Mouse (Mus musculus) fibroblast of lung, adult 2 months (primary cell): ENCODE measurements at regions not wholly inside any gene's neighbourhood (a gene's known extent, or its start where the extent isn't known, plus 50 kb on each side); places are given as distances from the start of the nearest gene placed in this dataset.

Experiments
- DNase-seq: peaks from one replicate; pipeline ENCODE4 v3.0.0-alpha.2; 2011; ENCODE audit warnings: low read depth

DNA sequence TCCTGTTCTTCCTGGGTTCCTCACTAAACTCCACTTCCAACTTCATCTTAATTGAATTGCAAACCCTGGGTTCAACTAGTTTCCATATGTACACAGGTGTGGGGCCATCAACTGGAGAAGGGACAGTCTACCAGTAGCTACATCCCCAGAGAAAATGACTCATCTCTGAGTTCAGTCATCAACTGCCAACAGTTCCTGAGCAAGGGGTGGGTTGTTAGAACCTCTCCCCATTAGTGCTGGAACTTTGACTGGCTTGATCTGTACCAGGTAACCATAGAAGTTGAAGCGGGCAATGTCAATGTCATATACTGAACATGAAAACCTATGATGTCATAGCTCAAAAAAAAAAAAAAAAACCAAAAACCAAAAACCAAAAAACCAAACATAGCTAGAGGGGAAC, 69.8 kb downstream of the Gm21750 start:
- DNase-seq = no peak

DNA sequence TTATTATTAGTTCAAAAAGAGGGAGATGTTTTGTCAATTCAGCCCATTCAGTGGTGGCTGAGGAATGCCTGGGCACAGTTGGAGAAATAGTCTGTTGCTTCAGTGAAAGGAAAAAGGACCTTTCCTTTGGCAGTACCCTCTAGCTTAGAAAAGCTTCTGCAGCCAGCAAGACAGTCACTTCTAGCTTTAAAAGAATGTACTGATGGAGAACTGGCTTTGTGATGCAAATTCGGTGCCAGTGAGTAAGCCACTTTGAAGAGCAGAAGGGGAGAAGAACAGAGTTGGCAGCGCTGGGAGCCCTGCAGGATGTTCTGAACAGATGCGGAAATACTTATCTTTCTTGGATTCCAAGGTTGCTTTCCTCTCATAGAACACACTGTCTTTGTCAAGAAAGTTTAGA, 71.1 kb downstream of the Gm21750 start:
- DNase-seq = peak; percentile 2

DNA sequence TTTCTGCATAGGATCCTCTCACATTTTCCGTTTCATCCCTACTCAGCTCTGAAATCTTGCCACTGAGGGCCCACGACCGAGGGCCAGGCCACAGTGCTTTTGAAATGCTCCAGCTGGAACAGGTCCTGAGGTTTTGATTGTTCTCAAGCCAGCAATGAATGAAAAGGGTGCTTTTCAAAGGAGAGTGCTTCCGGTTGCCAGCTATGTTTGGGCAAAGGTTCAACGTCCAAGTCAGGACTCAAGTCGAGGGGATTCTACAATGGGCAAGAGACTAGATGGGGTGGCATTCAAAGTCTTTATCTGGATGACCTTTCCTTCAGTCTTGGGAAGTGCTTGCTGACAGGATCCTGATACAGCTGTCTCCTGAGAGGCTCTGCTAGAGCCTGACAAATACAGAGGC, 89.8 kb downstream of the Gm21750 start:
- DNase-seq = no peak

DNA sequence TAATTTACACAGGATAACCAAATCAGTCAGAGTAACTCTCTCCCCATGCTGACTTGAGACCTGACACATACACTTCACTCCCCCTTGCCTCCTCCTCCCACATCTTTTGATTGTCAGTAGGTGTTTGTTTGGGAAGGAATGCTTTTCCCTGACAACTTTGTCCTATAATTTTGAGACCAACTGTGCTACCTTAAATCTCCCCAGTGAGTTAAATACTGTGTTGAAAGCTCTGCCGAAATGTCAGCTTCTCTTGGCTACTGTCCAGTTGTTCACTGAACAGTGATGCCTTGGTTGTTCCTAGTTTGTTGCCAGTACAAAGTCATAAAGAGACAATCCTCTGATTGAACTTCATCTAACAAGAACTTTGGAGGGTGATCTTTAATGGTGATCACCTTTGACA, 99.0 kb downstream of the Gm21750 start:
- DNase-seq = no peak

DNA sequence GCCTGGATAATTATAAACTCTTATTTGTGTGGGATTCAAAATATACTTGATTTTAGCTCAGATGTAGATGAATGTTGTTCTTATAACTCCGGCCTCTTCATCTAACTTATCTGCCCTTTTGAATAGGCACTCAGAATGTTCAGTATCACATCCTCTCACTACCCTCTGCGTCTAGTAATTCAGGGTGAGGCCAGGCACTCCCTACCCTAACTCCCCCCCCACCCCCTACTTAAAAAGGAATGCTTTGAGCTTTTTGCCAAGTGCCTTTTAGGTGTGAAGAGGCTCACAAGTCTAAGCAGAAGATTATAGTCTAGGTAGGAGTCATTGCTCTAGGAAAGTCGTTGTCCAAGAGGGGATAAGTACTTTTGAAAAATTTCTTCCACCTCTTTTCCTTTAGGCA, 111.9 kb downstream of the Gm21750 start:
- DNase-seq = no peak

DNA sequence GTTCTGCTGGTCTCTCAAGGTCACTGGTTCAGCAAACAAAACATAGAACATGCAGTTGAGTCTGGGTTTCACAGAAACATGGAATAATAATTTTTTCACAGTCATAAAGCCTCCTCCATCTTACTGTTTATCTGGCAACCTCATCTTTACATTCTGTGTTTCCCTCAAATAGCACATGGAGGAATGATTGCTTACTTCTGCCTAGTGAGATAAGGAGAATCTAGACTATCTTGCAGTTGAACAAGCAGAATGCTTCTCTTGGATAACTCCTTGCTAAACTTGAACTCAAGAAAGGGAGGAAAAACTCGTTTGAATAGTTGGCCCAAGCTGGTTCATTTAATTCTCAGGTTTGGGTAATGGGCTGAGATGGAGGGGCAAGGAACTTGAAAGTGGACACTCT, 112.8 kb downstream of the Gm21750 start:
- DNase-seq = no peak

DNA sequence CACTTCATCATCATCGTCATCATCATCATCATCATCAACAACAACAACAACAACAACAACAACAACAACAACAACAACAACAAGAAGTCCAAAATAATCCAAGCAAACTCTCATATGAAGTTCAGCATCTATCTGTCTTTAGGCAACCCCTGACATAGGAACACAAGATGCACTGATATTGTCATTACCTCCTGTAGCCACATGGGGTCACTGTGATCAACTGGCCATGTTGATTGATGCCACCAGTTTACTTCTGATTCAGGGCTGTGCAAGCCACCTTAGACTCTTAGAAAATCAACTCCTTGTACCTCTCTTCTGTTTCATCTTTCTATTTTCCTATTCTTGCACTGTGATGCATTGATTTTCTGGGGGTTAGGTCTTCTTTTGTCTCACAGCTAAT, 115.0 kb downstream of the Gm21750 start:
- DNase-seq = no peak

DNA sequence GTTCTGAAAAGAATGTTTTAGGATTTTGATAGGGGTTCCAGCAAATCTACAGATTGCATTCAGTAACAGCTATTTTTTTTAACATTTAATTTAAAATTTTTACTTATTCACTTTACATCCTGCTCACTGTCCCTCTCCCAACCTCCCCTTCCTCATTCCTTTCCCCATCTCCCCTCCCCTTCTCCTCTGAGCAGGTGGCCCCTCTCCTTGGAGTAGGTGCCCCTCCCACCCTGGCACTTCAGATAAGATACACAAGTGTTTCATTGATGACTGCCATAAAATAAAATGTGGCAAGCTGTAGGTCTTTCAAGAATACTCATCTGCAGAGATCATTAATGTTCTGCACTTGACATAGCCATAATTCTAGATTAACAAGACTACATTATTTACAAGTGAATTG, 146.1 kb downstream of the Gm21750 start:
- DNase-seq = no peak

DNA sequence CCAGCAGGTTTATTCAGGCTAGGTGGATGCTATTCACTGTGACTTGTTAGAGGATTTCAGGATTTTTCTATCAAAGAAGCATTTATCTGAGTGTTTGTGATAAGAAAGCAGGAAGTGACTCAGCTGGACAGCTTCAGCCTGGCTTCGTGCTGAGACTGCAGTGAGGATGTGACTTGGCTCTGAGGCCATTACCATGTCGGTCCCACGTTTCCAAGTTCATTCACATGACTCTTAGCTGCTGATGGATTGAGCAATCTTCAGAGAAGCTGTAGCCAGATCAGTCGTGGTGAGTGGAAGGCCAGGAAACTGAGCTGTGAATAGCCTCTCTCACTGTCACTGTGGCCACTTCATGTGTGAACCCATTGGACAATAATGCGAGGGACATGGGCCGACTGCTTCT, 177.9 kb downstream of the Gm21750 start:
- DNase-seq = peak; percentile 82

DNA sequence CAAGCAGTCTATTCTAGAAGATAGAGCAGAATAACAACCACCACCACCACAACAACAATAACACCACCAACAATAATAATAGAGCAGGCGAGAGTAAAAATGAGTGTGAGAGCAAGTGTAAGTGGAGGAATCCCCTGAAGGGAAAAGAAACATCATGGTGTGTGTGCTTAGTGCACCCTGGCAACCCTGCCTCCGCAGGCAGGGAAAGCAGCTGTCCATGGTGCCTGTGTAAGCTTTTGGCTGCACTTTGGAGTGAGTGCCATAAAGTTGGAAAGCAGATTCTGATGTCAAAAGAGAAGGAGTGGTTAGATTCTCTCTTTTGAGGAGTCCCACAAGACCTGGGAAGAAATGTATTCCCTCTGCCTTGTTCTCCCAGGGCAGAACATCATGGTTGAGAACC, 200.8 kb downstream of the Gm21750 start:
- no peak for DNase-seq

DNA sequence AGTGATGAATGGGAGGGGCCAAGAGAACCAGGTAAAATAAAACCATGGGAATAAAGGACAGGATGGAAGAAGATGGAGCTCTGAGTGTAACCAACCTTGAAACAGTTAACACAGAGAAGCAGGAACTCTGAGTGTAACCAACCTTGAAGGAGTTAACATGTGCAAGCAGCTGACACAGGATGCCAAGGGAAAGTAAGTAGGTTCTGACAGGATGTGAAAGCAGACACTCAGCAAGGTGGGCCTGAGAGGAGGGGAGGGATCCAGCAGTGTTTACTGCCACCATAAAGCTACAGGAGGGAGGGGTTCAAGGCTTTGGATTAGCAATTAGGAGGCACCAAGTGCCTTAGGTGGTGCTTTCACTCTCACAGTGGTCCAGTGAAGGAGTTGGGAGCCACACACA, 213.3 kb downstream of the Gm21750 start:
- DNase-seq = no peak

DNA sequence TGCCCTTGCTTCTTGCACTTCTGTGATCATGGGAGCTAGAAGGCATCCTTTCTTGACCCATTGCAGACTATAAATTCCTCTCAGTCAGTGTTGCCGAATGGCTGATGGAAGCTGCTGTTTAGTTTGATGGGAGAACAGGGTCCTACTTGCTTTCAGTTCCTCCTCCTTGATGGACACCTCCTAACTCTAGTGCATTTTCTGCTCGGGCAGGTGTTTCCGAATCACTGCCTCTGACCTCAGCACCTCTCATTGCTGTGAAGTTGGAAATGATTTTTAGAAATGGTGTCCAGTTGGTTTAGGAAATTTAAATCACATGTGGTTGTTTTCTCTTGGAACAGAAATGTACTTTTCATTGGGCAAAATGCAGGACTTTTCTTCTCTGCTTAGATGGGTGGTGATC, 214.9 kb downstream of the Gm21750 start:
- no peak for DNase-seq

DNA sequence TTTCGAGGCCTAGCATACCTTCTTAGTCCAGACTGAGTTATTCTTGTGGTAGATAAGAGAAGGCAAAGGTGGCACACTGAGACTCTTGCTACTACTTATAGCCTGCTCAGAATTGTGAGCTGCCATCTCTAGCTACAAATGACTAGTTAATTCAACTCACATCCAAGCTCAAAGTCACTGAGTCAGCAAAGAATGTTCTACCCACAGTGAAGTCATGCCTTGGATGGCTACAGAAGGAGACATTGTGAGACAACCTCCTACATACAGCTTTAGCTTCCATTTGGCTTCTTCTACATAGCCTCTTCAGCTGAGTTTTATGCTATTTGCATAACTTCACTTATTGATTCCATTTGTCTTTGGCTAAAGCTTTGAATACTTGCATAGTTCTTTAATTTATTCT, 217.2 kb downstream of the Gm21750 start:
- no peak for DNase-seq

DNA sequence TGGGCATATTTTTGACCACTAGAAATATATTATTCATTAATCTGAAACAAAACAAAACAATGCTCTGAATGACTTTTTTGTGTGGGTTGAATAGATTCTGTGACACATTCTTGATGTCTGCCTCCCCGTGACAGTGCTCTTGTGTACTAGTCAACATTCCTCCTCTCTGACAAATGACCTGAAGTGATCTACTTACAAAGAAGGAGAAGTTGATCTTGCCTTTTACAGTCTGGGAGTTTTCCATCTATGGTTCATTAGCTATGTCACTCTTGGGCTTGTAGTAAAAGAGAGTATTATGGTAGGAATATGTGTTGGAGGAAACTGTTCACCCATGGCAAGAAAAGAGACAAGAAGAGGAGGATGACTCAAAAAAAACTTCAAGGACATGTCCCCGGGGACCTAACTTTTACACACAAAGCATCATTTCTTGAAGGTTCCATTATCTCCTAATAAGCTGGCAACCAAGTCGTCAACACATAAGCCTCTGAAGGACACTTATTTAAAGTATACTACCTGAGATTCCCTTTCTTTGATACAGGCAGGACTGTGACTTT, 217.9 kb downstream of the Gm21750 start:
- no peak for DNase-seq

DNA sequence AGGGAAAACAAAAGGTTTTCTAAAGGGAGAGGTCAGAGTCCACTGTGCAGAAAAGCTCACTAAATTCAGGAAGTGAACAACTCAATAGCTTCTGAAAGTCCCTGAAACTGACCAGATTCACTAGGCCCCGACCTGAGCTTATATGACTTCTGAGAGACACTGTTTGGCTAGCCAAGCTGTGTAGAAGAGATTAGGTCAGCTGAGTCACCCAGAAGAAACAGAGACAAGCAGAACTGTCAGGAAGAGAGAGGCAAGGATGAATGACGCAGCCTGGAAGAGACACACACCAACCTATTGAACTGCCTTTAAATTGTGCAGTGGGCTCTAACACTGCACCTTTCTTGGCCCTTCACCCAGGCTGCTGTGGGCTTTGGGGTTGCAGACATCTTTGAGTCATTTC, 230.4 kb downstream of the Gm21750 start:
- no peak for DNase-seq

DNA sequence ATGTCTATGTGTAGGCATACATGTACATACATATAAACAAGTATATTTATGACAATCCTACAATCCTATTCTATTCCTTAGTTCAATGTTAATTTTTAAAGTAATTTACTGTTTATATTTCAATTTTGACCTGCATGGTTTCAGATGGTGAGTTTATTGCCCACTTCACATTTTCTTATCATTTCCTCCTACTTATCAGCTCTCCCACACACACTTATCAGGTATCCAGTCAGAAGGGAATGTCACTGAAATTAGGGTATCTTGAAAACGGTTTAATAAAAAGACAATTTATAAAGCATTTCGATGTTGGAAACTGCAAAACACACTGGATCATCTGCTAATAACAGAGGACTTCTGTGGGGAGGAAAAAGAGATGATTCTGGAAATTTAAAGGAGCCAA, 233.8 kb downstream of the Gm21750 start:
- no peak for DNase-seq

DNA sequence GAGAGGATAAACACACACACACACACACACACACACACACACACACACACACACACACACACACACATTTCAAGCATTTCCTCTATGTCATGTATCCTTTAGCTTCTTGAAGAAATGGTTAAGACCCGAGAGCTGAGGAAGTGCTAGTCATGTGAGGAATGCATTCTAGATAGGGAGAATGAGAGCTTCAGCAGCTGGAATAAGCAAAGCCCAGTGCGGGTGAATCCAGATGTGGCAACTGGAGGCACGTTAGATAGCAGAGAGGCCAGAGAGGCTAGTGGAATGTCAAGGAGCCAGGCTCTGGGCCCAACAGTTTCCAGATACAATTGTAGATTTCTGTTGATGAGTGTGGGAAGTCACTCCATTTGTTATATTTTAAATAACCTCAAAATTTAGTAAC, 234.2 kb downstream of the Gm21750 start:
- DNase-seq = no peak

DNA sequence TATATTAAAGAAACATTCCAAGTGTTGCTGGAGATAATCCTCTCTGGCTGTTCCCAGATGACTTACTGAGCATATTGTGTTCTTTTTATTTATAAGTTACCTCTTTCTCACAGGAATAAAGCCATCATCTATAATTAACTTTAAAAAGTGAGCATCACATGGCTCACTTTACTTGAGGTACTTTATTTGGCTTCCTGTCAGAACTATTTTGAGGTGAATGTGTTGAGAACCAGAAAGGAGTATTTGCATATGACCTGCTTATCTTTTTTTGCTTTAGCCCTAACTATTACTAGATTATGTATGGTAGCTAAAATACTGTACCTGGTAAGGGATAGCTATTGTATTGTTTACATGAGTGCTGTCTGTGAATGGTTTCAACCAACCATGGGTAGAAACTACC, 238.1 kb downstream of the Gm21750 start:
- no peak for DNase-seq

DNA sequence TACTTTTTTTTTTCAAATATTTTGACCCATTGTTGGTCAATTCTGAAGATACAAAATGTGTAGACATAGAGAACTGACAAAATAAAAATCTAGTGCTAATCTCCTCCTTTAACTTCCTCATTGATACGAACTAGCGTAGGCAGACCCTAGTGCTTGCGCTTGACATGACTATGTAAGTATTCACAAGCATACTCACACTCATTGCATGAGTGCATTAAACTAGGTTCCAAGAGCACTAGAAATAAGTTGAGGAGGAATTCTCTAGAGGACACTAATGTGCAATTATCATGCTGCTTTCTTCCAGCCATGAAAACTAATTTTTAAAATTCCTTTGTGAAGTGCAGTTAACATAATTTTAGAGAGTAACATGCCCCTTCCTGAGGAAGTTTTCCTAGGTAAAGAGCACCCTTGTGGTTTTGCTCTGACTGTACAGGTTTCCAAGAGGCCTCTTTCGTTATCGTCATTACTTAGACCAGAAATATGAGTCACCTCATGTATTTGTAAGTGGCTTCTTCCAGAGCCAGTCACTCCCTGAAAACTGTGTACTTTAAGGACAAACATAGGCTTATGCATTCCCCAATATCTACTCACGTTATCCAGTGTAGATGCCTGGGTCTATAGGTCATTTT, 241.2 kb downstream of the Gm21750 start:
- DNase-seq = no peak

DNA sequence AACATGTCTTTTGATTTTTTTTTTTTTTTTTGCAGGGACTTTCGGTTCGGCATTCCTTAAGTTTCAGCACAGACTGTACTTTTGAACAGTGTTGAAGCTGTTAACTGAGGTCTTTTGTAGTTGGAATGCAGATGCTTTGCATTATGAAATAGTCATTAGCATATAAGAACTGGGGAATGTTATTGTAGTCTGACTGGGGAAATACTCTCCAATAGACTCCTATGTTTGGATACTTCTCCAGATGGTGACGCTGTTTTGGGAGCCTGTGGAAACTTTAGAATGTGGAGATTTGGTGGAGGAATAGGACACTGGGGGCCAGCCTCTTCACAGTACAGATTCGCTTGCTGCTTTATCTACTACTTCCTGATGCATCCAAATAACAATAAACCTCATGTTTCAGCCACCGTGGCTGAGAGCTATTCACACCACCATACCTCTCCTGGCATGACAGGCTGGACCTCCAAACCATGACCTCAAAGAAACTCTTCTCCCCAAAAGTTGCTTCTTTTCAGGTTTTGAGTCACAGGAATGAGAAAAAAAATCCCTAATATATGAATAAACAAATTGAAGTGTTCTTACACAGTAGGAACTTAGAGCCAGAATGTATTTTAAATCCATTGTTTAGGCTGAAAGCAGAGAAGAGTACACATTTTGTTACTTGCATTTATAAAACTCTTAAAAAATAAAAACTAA, 252.9 kb downstream of the Gm21750 start:
- DNase-seq = no peak

DNA sequence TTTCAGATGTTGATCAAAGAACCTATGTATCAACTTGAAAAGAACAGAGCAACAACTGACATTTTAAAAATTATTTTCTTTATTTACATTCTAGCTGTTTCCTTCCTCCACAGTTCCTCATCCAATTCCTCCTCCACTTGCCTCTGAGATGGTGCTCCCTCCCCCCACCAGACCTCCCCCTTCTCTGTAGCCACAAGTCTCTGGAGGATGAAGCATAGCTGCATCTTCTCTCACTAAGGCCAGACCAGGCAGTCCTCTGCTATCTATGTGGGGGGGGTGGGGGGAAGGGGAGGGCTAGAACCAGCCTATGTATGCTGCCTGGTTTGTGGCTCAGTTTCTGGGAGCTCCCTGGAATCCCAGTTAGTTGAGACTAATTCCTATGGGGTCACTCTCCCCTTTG, 255.0 kb downstream of the Gm21750 start:
- DNase-seq = no peak

DNA sequence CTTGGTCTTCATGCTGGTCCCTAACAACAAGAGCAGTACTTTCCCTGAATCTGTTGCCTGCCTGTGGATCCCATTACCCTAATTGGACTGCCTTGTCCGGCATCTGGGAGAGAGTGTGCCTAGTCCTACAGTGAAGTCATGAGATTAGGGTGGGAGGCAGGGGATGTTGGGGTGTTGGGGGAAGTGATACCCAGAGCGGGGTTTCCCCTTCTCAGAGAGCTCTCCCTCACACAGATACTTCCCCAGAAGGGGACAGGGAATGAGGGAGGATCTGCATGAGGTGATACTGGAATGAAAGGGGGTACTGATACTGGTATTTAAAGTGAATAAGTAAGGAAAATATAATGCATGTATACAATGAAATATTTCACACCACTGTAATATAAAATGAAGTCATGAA, 270.1 kb downstream of the Gm21750 start:
- no peak for DNase-seq

DNA sequence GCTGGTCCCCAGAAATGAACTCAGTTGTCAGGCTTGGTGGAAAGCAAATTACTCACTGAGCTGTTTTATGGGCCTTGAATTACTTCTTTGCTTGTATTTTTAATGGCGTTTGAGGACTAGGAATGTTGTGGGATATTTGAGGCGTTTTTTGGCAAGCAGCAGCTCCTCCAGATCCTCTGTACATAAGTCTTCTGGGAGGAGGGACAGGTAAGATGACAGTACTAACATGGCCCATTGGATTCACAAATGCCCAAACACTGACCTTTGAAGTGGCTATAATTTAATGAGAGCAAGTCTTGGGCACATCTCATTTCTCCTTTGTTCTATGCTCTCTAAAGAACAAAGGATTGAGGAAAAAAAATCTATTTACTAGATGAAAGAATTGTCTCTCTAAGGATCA, 286.3 kb downstream of the Gm21750 start:
- no peak for DNase-seq

DNA sequence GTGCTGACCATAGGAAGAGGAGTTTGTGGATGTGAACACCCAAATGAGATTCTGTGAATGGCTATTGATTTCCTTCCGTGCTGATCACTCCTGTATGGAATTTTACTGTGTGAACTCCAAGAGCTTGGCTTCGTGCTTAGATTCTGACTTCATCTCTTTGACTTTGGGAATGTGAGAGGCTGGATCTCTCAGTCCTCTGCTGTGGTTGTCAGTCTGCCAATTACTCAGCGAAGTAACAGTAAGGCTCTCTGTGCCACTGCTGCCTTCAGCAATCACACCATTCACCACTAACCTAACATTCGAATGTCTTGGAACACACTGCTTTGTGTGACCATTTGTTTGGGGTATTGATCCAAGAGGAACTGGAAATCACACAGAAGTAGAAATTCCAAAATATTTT, 291.5 kb downstream of the Gm21750 start:
- peak; percentile 70 for DNase-seq
